Mouse (Mus musculus): ENCODE data around the gene Napepld. TPM values are rescaled to one million over a fixed set of nuclear protein-coding genes. Genes with fewer than 3 reads are reported as not detected.

The Napepld gene
- total and polyA plus RNA-seq, 3 experiments, result 1.6 to 1.8 (median 1.7) TPM

- DNase-seq (ENCODE audit: extremely low read depth), result no peak
- H3K4me3 ChIP-seq (replicated peaks in 1 of 3; ENCODE audit: low read depth in 2 of 3, low read length in 2 of 3, poor library complexity in 1 of 3), result no peak overlapping the region
- no peaks in the 10 kb centered on the region for H3K9me3 ChIP-seq (replicated peaks; ENCODE audit: low read length)
- H3K27ac ChIP-seq (ENCODE audit: insufficient read depth, low read depth), result no peak overlapping the region
- dilution Hi-C loops (cut with MboI; ENCODE audit: extremely low pct_ligation_motif_present, extremely low pct_unique_long_range_greater_than_20kb, low sequenced_read_pairs), result no loop called here
- no peaks in the 10 kb centered on the region for H3K4me1 ChIP-seq (ENCODE audit: control insufficient read depth in 1 of 2, insufficient read depth in 2 of 2)
- no peaks in the 10 kb centered on the region for H3K79me2 ChIP-seq (replicated peaks; ENCODE audit: control insufficient read depth, extremely low read depth, insufficient read depth, poor library complexity, severe bottlenecking)
- in situ Hi-C loops (cut with MboI; ENCODE audit: low pct_ligation_motif_present, low pct_unique_long_range_greater_than_20kb, low sequenced_read_pairs), result no loop called here
- H3K9ac ChIP-seq (ENCODE audit: insufficient read depth, low read depth), result no peak overlapping the region
- H3K4me2 ChIP-seq (ENCODE audit: insufficient read depth, low read depth, poor library complexity, severe bottlenecking), result no peak overlapping the region
- H3K27me3 ChIP-seq (replicated peaks), result no peaks in the 10 kb centered on the region
- TF ChIP-seq USF1 (IDR thresholded peaks at IDR 0.05; ENCODE audit: low read depth, low read length) (no peak), ELF1 (IDR thresholded peaks at IDR 0.05; ENCODE audit: low read depth, low read length) (no peak), ZC3H11A (IDR thresholded peaks at IDR 0.05; ENCODE audit: low read depth, low read length) (no peak), HCFC1 (IDR thresholded peaks at IDR 0.05; ENCODE audit: low read depth, low read length) (no peak), ZNF384 (IDR thresholded peaks at IDR 0.05; ENCODE audit: low read depth, low read length) (no peak), USF2 (conservative IDR thresholded peaks at IDR 0.05; ENCODE audit: low read depth, low read length) (no peak), MAZ (IDR thresholded peaks at IDR 0.05; ENCODE audit: low read depth, low read length) (no peak), MYC (IDR thresholded peaks at IDR 0.05; ENCODE audit: low read depth, low read length) (no peak), RAD21 (IDR thresholded peaks at IDR 0.05; ENCODE audit: low read depth, low read length) (no peak), MEF2A (IDR thresholded peaks at IDR 0.05; ENCODE audit: borderline replicate concordance, low read depth, low read length) (no peak), NRF1 (IDR thresholded peaks at IDR 0.05; ENCODE audit: low read depth, low read length) (no peak), MAFK (IDR thresholded peaks at IDR 0.05; ENCODE audit: insufficient replicate concordance, low read length) (no peak), NELFE (IDR thresholded peaks at IDR 0.05; ENCODE audit: low read depth, low read length) (no peak), TCF12 (IDR thresholded peaks at IDR 0.05; ENCODE audit: low read depth, low read length) (no peak), ZKSCAN1 (IDR thresholded peaks at IDR 0.05; ENCODE audit: borderline replicate concordance, low read depth, low read length) (no peak), TBP (conservative IDR thresholded peaks at IDR 0.05; ENCODE audit: low read depth, low read length) (no peak), EP300 (IDR thresholded peaks at IDR 0.05; ENCODE audit: low read length) (no peak), JUN (IDR thresholded peaks at IDR 0.05; ENCODE audit: insufficient read depth, low read depth, low read length) (no peak), ETS1 (conservative IDR thresholded peaks at IDR 0.05; ENCODE audit: low read depth, low read length) (no peak)
- H3K36me3 ChIP-seq (replicated peaks in 1 of 2; ENCODE audit: control insufficient read depth in 1 of 2, insufficient read depth in 1 of 2, low read length in 1 of 2), result peaks cover 4 to 19% of the 10 kb centered on the region in 2 experiments
Measured at GRCm38 (mm10) chr5:21672812-21673635, 28.2 kb downstream of the Napepld start.

DNA sequence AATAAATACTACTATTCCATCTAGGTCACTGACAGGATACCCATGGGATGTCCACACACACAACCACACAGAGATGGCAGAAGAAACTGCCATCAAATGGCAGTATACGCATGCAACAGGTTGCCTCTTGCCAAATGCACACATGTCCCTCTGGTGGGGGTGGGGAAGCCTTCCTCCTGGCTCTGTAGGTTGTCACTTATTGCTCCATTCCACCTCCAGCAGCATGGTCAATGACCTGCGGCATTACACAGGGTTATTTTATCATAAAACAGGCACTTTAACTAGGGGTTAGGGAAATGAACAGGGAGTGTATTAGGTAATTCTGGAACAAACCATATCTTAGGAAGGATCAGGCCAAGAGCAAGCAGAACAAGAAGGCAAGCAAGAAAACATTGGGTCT, 31.9 kb downstream of the Napepld start:
- TF ChIP-seq POLR2AphosphoS2 (IDR thresholded peaks at IDR 0.05; ENCODE audit: low read depth, low read length) (no peak), ELF1 (IDR thresholded peaks at IDR 0.05; ENCODE audit: low read depth, low read length) (no peak), RCOR1 (conservative IDR thresholded peaks at IDR 0.05; ENCODE audit: low read depth, low read length) (no peak), MAFK (IDR thresholded peaks at IDR 0.05; ENCODE audit: insufficient replicate concordance, low read length) (no peak), SIN3A (IDR thresholded peaks at IDR 0.05; ENCODE audit: low read length) (no peak), EP300 (IDR thresholded peaks at IDR 0.05; ENCODE audit: low read length) (no peak), MEF2A (IDR thresholded peaks at IDR 0.05; ENCODE audit: borderline replicate concordance, low read depth, low read length) (no peak), UBTF (IDR thresholded peaks at IDR 0.05; ENCODE audit: low read depth, low read length) (no peak), CHD2 (IDR thresholded peaks at IDR 0.05; ENCODE audit: low read length) (no peak), KAT2A (IDR thresholded peaks at IDR 0.05; ENCODE audit: insufficient replicate concordance, low read length) (no peak)
- H3K27ac ChIP-seq (ENCODE audit: insufficient read depth, low read depth), result no peak overlapping the region
- in situ Hi-C loops (cut with MboI; ENCODE audit: low pct_ligation_motif_present, low pct_unique_long_range_greater_than_20kb, low sequenced_read_pairs), result no loop called here
- H3K27me3 ChIP-seq (replicated peaks), result no peaks in the 10 kb centered on the region
- no peaks in the 10 kb centered on the region for H3K79me2 ChIP-seq (replicated peaks; ENCODE audit: control insufficient read depth, extremely low read depth, insufficient read depth, poor library complexity, severe bottlenecking)
- H3K4me1 ChIP-seq (ENCODE audit: control insufficient read depth in 1 of 2, insufficient read depth in 2 of 2), result no peaks in the 10 kb centered on the region
- dilution Hi-C loops (cut with MboI; ENCODE audit: extremely low pct_ligation_motif_present, extremely low pct_unique_long_range_greater_than_20kb, low sequenced_read_pairs), result no loop called here
- no peak overlapping the region for H3K4me3 ChIP-seq (replicated peaks in 1 of 3; ENCODE audit: low read depth in 2 of 3, low read length in 2 of 3, poor library complexity in 1 of 3)
- no peak for DNase-seq (ENCODE audit: extremely low read depth)
- no peaks in the 10 kb centered on the region for H3K9me3 ChIP-seq (replicated peaks; ENCODE audit: low read length)
- H3K36me3 ChIP-seq (replicated peaks in 1 of 2; ENCODE audit: control insufficient read depth in 1 of 2, insufficient read depth in 1 of 2, low read length in 1 of 2), result peaks cover 0 to 4% of the 10 kb centered on the region in 2 experiments
- H3K9ac ChIP-seq (ENCODE audit: insufficient read depth, low read depth), result no peak overlapping the region
- no peak overlapping the region for H3K4me2 ChIP-seq (ENCODE audit: insufficient read depth, low read depth, poor library complexity, severe bottlenecking)
